Mouse (Mus musculus): ENCODE results near the gene C3ar1. TPM values are rescaled to one million over a fixed set of nuclear protein-coding genes. Genes with fewer than 3 reads are reported as not detected.
A peak's percentile ranks its signal among the peaks of the same experiment; 100 is the strongest.

The C3ar1 gene
- total and polyA plus RNA-seq, 3 experiments = 1.9 to 3.7 (median 2.5) TPM

GRCm38 (mm10) chr6:122811280-122811652 lies 44.7 kb downstream of the C3ar1 start:
- no peaks in the 10 kb centered on the region for H3K27me3 ChIP-seq (ENCODE audit: control insufficient read depth, insufficient read depth, low read length)
- under 1% methylated on average over 38 of the region's 38 CpGs for WGBS
- peak; percentile 77 for TF ChIP-seq POLR2A (IDR thresholded peaks at IDR 0.05; ENCODE audit: insufficient read depth, low read depth, low read length)
- no peak for TF ChIP-seq EP300 (IDR thresholded peaks at IDR 0.05; ENCODE audit: insufficient read depth, low read depth, low read length)
- TF ChIP-seq CTCF (IDR thresholded peaks at IDR 0.05) = peak; percentile 24; the same call in 1 of the 2 replicates
- H3K79me2 ChIP-seq (replicated peaks; ENCODE audit: control insufficient read depth, insufficient read depth, low read length) = no peaks in the 10 kb centered on the region
- H3K9ac ChIP-seq (ENCODE audit: low read depth, low read length) = peak overlapping the region; percentile 86
- H3K36me3 ChIP-seq (ENCODE audit: control insufficient read depth, insufficient read depth, low read length) = no peaks in the 10 kb centered on the region
- intact Hi-C loops (cut with DNase I) = loop anchor here (1.0 to 5.0 kb wide), 4 partner anchors 8 to 474 kb away; partner anchors contain the start of genes Foxj2 and Necap1
- peak; percentile 94 to 97 for DNase-seq
- H3K27ac ChIP-seq = peak overlapping the region; percentile 98
- H3K4me1 ChIP-seq (ENCODE audit: control insufficient read depth, insufficient read depth, low read length) = peaks cover 4% of the 10 kb centered on the region
- H3K4me3 ChIP-seq = peak overlapping the region; percentile 98

GRCm38 (mm10) chr6:122810615-122811279 lies 45.2 kb downstream of the C3ar1 start:
- intact Hi-C loops (cut with DNase I) = loop anchor here (1.0 to 5.0 kb wide), 4 partner anchors 9 to 473 kb away; partner anchors contain the start of genes Foxj2 and Necap1
- under 1% methylated on average over 30 of the region's 30 CpGs for WGBS
- peak overlapping the region; percentile 98 for H3K27ac ChIP-seq
- TF ChIP-seq CTCF (IDR thresholded peaks at IDR 0.05) = no peak
- peak; percentile 81 for TF ChIP-seq POLR2A (IDR thresholded peaks at IDR 0.05; ENCODE audit: insufficient read depth, low read depth, low read length)
- peak; percentile 87 for TF ChIP-seq EP300 (IDR thresholded peaks at IDR 0.05; ENCODE audit: insufficient read depth, low read depth, low read length)
- no peaks in the 10 kb centered on the region for H3K27me3 ChIP-seq (ENCODE audit: control insufficient read depth, insufficient read depth, low read length)
- H3K9ac ChIP-seq (ENCODE audit: low read depth, low read length) = peak overlapping the region; percentile 86
- DNase-seq = peak; percentile 97 to 99
- no peaks in the 10 kb centered on the region for H3K36me3 ChIP-seq (ENCODE audit: control insufficient read depth, insufficient read depth, low read length)
- H3K4me3 ChIP-seq = peak overlapping the region; percentile 98
- no peaks in the 10 kb centered on the region for H3K79me2 ChIP-seq (replicated peaks; ENCODE audit: control insufficient read depth, insufficient read depth, low read length)
- H3K4me1 ChIP-seq (ENCODE audit: control insufficient read depth, insufficient read depth, low read length) = peaks cover 4% of the 10 kb centered on the region

- Histone ChIP-seq H3K9ac (ENCODE audit: low read depth, low read length) (peak overlapping the region; percentile 75), H3K4me1 (ENCODE audit: control insufficient read depth, insufficient read depth, low read length) (peaks cover 4% of the 10 kb centered on the region), H3K4me3 (peak overlapping the region; percentile 98), H3K36me3 (ENCODE audit: control insufficient read depth, insufficient read depth, low read length) (no peaks in the 10 kb centered on the region), H3K27ac (peak overlapping the region; percentile 98), H3K79me2 (replicated peaks; ENCODE audit: control insufficient read depth, insufficient read depth, low read length) (no peaks in the 10 kb centered on the region), H3K27me3 (ENCODE audit: control insufficient read depth, insufficient read depth, low read length) (no peaks in the 10 kb centered on the region)
- TF ChIP-seq POLR2A (IDR thresholded peaks at IDR 0.05; ENCODE audit: insufficient read depth, low read depth, low read length) (no peak), CTCF (IDR thresholded peaks at IDR 0.05) (no peak), EP300 (IDR thresholded peaks at IDR 0.05; ENCODE audit: insufficient read depth, low read depth, low read length) (no peak)
- no peak for DNase-seq
- 2% methylated on average over 11 of the region's 11 CpGs for WGBS
- intact Hi-C loops (cut with DNase I) = loop anchor here (2.0 to 5.0 kb wide), 3 partner anchors 17 to 473 kb away; partner anchors contain the start of gene Necap1
Observed at GRCm38 (mm10) chr6:122810022-122810614, 45.8 kb downstream of the C3ar1 start.

- no peaks in the 10 kb centered on the region for H3K27me3 ChIP-seq (ENCODE audit: control insufficient read depth, insufficient read depth, low read length)
- H3K36me3 ChIP-seq (ENCODE audit: control insufficient read depth, insufficient read depth, low read length) = no peaks in the 10 kb centered on the region
- DNase-seq = peak; percentile 73 to 85
- H3K79me2 ChIP-seq (replicated peaks; ENCODE audit: control insufficient read depth, insufficient read depth, low read length) = no peaks in the 10 kb centered on the region
- peaks cover 3% of the 10 kb centered on the region for H3K4me1 ChIP-seq (ENCODE audit: control insufficient read depth, insufficient read depth, low read length)
- 9% methylated on average over 5 of the region's 5 CpGs for WGBS
- no peak overlapping the region for H3K4me3 ChIP-seq
- no peak for TF ChIP-seq POLR2A (IDR thresholded peaks at IDR 0.05; ENCODE audit: insufficient read depth, low read depth, low read length)
- TF ChIP-seq CTCF (IDR thresholded peaks at IDR 0.05) = peak; percentile 92
- intact Hi-C loops (cut with DNase I) = loop anchor here (2.0 to 5.0 kb wide), 3 partner anchors 32 to 68 kb away; no protein-coding TSS in a partner anchor
- no peak overlapping the region for H3K9ac ChIP-seq (ENCODE audit: low read depth, low read length)
- no peak overlapping the region for H3K27ac ChIP-seq
Observed at GRCm38 (mm10) chr6:122804418-122804817, 51.5 kb downstream of the C3ar1 start.

- peak; percentile 52 to 65 for DNase-seq
- intact Hi-C loops (cut with DNase I) = loop anchor here (5.0 kb wide), 1 partner anchor 60 kb away; no protein-coding TSS in a partner anchor
- peak overlapping the region; percentile 8 for H3K27ac ChIP-seq
Observed at GRCm38 (mm10) chr6:122801801-122802514, 54.0 kb downstream of the C3ar1 start.

More at GRCm38 (mm10) chr6:122801801-122802514, 54.0 kb downstream of the C3ar1 start:
- H3K27me3 ChIP-seq (ENCODE audit: control insufficient read depth, insufficient read depth, low read length) = no peaks in the 10 kb centered on the region
- 5% methylated on average over 34 of the region's 34 CpGs for WGBS
- TF ChIP-seq CTCF (IDR thresholded peaks at IDR 0.05) (no peak), POLR2A (IDR thresholded peaks at IDR 0.05; ENCODE audit: insufficient read depth, low read depth, low read length) (no peak), EP300 (IDR thresholded peaks at IDR 0.05; ENCODE audit: insufficient read depth, low read depth, low read length) (no peak)
- peak overlapping the region; percentile 80 for H3K9ac ChIP-seq (ENCODE audit: low read depth, low read length)
- H3K4me1 ChIP-seq (ENCODE audit: control insufficient read depth, insufficient read depth, low read length) = peaks cover 3% of the 10 kb centered on the region
- H3K79me2 ChIP-seq (replicated peaks; ENCODE audit: control insufficient read depth, insufficient read depth, low read length) = no peaks in the 10 kb centered on the region
- H3K4me3 ChIP-seq = peak overlapping the region; percentile 50
- no peaks in the 10 kb centered on the region for H3K36me3 ChIP-seq (ENCODE audit: control insufficient read depth, insufficient read depth, low read length)

All from heart, adult 2 months (tissue).